Comparison of ENCODE assay signal across 25 mouse cellular contexts in genomic region chr6:83987642-83988041, GRCm38 (mm10). TPM values are rescaled to one million over a fixed set of nuclear protein-coding genes. Genes with fewer than 3 reads are reported as not detected.
"Had no signal": no experiment of that assay in that cellular context is flagged by ENCODE, and none has a peak within 500 bp of the region (broad histone marks: within the 10 kb centered on the region; RNA-seq: fewer than 3 reads in every experiment).

No protein-coding gene starts in this region.

- H3K27me3 ChIP-seq: heart, embryonic 12.5 days; hindbrain, embryonic 12.5 days; intestine, embryonic 15.5 days; limb, embryonic 12.5 days had no signal

- H3K4me2 ChIP-seq: heart, embryonic 12.5 days; hindbrain, embryonic 12.5 days; hindbrain, embryonic 14.5 days; intestine, embryonic 15.5 days; limb, embryonic 12.5 days; liver, embryonic 11.5 days had no signal

- H3K27ac ChIP-seq: heart, embryonic 10.5 days; hindbrain, embryonic 10.5 days; hindbrain, embryonic 12.5 days; hindbrain, embryonic 14.5 days; intestine, embryonic 15.5 days; layer of hippocampus, adult 2 months; left cerebral cortex, adult 2 months; limb, embryonic 10.5 days; limb, embryonic 12.5 days had no signal

- ATAC-seq: hindbrain, embryonic 16.5 days; inflammation-experienced regulatory T-cells, adult 6 months; intestine, embryonic 15.5 days; intestine, postnatal 0 days had no signal

- DNase-seq: gastrocnemius, postnatal 14 days; gastrocnemius, postnatal 36 days; heart, adult 18-20 months; heart, postnatal 10 days; heart, postnatal 4 days; kidney, adult 18-20 months; kidney, adult 8-10 months; kidney, postnatal 10 days; kidney, postnatal 25 days; kidney, postnatal 4 days; liver had no signal

- H3K4me3 ChIP-seq: heart, embryonic 10.5 days; heart, embryonic 12.5 days; hindbrain, embryonic 10.5 days; hindbrain, embryonic 12.5 days; intestine, embryonic 15.5 days; layer of hippocampus, adult 2 months; left cerebral cortex, adult 2 months; limb, embryonic 10.5 days; limb, embryonic 12.5 days had no signal

- H3K4me1 ChIP-seq: heart, embryonic 10.5 days; heart, embryonic 12.5 days; hindbrain, embryonic 10.5 days; hindbrain, embryonic 12.5 days; intestine, embryonic 15.5 days; limb, embryonic 10.5 days; limb, embryonic 12.5 days had no signal

- H3K9me3 ChIP-seq: heart, embryonic 10.5 days; heart, embryonic 12.5 days; hindbrain, embryonic 10.5 days; hindbrain, embryonic 12.5 days; intestine, embryonic 15.5 days; limb, embryonic 10.5 days; limb, embryonic 12.5 days had no signal

- H3K9ac ChIP-seq: heart, embryonic 12.5 days; hindbrain, embryonic 12.5 days; hindbrain, embryonic 14.5 days; intestine, embryonic 15.5 days; limb, embryonic 12.5 days had no signal

RNA-seq across cellular contexts. Expression of gene Dysf, which starts 20.7 kb away (rescaled TPM):
- polyA plus RNA-seq: inflammation-experienced regulatory T-cells, adult 6 months had no signal
